Mouse (Mus musculus): Measurements from ENCODE around the gene Phf5a. TPM values are rescaled to one million over a fixed set of nuclear protein-coding genes. Genes with fewer than 3 reads are reported as not detected.
A peak's percentile ranks its signal among the peaks of the same experiment; 100 is the strongest.

Phf5a gene
- polyA plus RNA-seq, 1 experiment from 2014 or later = 197 TPM

DNA sequence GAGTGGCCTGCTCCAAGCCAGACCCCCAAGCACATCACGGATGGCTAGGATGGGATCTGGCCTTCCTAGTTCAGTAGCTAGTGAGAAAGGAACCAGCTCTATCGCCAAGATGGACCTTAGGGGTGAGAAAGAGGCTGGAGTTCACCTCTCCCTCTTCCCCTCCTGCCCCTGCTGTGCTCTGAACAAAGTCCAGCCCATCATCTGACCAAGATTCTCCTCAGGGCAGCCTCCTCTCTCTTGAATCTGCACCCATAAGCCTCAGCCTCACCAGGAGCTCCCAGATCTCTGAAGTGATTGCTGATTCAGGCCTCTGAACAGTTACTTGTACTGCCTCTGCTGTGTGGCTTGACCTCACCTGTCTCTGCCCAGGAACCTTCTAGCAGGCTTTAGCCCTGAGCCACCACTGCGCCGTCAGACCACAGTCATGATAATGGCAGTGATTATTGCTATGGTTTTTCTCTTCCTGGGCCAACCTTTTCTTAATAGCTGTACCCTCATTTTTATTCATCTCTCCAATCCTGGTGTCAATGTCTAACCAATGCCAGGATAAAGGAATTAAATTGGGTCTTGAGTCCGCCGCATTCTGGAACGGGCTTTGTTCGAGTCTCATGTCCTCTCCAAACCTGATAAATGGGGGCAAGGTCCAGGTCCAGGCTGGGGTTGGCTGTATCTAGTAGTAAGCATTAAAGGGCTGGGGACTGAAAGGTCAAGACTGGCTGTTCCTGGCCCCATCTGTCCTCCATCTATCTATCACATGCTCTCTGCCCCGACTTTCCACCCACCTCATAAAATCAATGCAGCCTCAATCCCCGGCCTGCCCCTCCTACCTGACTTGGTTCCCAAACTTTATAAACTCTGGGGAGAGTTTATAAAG lies 36.5 kb downstream of the Phf5a start:
- Histone ChIP-seq H3K4me3 (ENCODE audit: low read depth, low read length) (no peak overlapping the region), H3K9ac (ENCODE audit: low read length) (no peak overlapping the region), H3K27ac (ENCODE audit: low read depth, low read length) (no peak overlapping the region), H3K4me1 (ENCODE audit: control insufficient read depth, insufficient read depth, low read length) (no peaks in the 10 kb centered on the region; the same call in 1 of the 2 replicates), H3K36me3 (ENCODE audit: control insufficient read depth, insufficient read depth, low read length) (no peaks in the 10 kb centered on the region), H3K4me2 (no peak overlapping the region), H3K27me3 (ENCODE audit: control insufficient read depth, insufficient read depth, low read length) (no peaks in the 10 kb centered on the region), H3K9me3 (ENCODE audit: control insufficient read depth, low read length) (no peaks in the 10 kb centered on the region)
- ATAC-seq (ENCODE audit: low FRiP score) = no peak
- peak; percentile 79 for DNase-seq (ENCODE audit: low spot score, missing footprints)
- WGBS = 76% methylated on average over 10 of the region's 10 CpGs

- Histone ChIP-seq H3K4me1 (ENCODE audit: control insufficient read depth, insufficient read depth, low read length) (no peaks in the 10 kb centered on the region; the same call in 1 of the 2 replicates), H3K4me3 (ENCODE audit: low read depth, low read length) (no peak overlapping the region), H3K9me3 (ENCODE audit: control insufficient read depth, low read length) (no peaks in the 10 kb centered on the region), H3K4me2 (no peak overlapping the region), H3K36me3 (ENCODE audit: control insufficient read depth, insufficient read depth, low read length) (no peaks in the 10 kb centered on the region), H3K27me3 (ENCODE audit: control insufficient read depth, insufficient read depth, low read length) (no peaks in the 10 kb centered on the region), H3K27ac (ENCODE audit: low read depth, low read length) (no peak overlapping the region), H3K9ac (ENCODE audit: low read length) (no peak overlapping the region)
- no peak for ATAC-seq (ENCODE audit: low FRiP score)
- WGBS = 55% methylated on average over 3 of the region's 3 CpGs
- DNase-seq (ENCODE audit: low spot score, missing footprints) = peak; percentile 70
These were observed 37.4 kb downstream of the Phf5a start for GRCm38 (mm10) chr15:81834171-81834841.

- Histone ChIP-seq H3K27ac (ENCODE audit: low read depth, low read length) (no peak overlapping the region), H3K4me3 (ENCODE audit: low read depth, low read length) (no peak overlapping the region), H3K9ac (ENCODE audit: low read length) (no peak overlapping the region), H3K4me2 (no peak overlapping the region), H3K4me1 (ENCODE audit: control insufficient read depth, insufficient read depth, low read length) (no peaks in the 10 kb centered on the region; the same call in 1 of the 2 replicates), H3K9me3 (ENCODE audit: control insufficient read depth, low read length) (no peaks in the 10 kb centered on the region), H3K36me3 (ENCODE audit: control insufficient read depth, insufficient read depth, low read length) (no peaks in the 10 kb centered on the region), H3K27me3 (ENCODE audit: control insufficient read depth, insufficient read depth, low read length) (no peaks in the 10 kb centered on the region)
- DNase-seq (ENCODE audit: low spot score, missing footprints) (no peak), ATAC-seq (ENCODE audit: low FRiP score) (no peak)
- 76% methylated on average over 4 of the region's 4 CpGs for WGBS
These were observed 38.2 kb downstream of the Phf5a start for GRCm38 (mm10) chr15:81833481-81833880.

DNA sequence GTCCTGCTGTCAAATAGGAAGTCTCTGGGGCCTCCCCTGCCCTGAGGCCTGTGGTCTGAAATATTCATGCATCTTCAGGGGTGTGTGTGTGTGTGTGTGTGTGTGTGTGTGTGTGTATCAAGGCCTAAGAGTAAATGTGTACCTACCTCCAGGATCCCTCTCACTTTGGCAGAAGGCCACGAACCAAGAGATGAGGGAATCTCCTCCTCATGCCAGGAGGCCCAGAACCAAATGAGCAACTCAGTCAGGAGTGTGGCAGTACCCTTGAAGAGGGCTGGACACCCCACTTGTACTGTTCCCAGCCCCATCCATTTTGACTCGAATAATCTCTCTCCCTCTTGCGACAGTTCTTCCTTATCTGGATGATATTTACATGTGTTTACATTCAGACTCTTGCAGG lies 39.5 kb downstream of the Phf5a start:
- no peak overlapping the region for H3K4me3 ChIP-seq (ENCODE audit: low read depth, low read length)
- H3K4me2 ChIP-seq = no peak overlapping the region
- H3K27ac ChIP-seq (ENCODE audit: low read depth, low read length) = no peak overlapping the region
- H3K27me3 ChIP-seq (ENCODE audit: control insufficient read depth, insufficient read depth, low read length) = no peaks in the 10 kb centered on the region
- H3K9me3 ChIP-seq (ENCODE audit: control insufficient read depth, low read length) = no peaks in the 10 kb centered on the region
- no peaks in the 10 kb centered on the region for H3K36me3 ChIP-seq (ENCODE audit: control insufficient read depth, insufficient read depth, low read length)
- 96% methylated on average over 3 of the region's 3 CpGs for WGBS
- peak; percentile 72 for DNase-seq (ENCODE audit: low spot score, missing footprints)
- H3K4me1 ChIP-seq (ENCODE audit: control insufficient read depth, insufficient read depth, low read length) = no peaks in the 10 kb centered on the region; the same call in 1 of the 2 replicates
- no peak overlapping the region for H3K9ac ChIP-seq (ENCODE audit: low read length)
- no peak for ATAC-seq (ENCODE audit: low FRiP score)

DNA sequence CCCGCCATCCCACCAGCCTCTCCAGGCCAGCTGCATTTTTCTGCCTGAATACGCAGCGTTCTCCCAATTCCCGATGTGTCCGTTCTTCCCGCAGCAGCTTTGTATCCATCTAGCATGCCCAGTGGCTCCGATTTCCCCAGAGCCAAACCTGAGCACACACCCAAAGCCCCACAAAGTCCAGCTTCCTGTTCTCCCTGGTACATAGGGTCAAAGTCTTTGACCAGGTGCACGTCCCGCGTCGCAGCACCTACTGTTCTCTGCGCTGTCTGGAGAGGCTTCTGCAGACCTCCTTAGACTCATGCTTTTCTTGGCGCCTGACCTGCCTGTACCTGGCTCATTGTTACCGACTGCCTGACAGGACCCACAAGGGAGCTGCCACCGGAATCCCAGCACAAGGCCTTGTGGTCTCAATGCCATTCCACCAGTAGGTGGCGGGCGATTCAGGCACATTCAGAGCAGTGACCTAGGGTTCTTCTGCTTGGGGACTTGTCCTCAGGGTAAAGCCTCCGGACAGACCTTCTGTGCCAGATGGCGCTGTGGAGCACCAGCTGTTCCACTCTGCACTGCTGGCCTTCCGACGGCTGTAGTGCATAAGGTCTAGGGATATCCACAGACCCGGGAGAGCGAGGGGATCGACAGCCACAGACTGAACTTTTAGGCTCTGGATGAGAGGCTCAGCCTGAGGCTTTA lies 40.4 kb downstream of the Phf5a start:
- H3K9me3 ChIP-seq (ENCODE audit: control insufficient read depth, low read length) = no peaks in the 10 kb centered on the region
- no peak overlapping the region for H3K9ac ChIP-seq (ENCODE audit: low read length)
- no peak overlapping the region for H3K27ac ChIP-seq (ENCODE audit: low read depth, low read length)
- no peak overlapping the region for H3K4me3 ChIP-seq (ENCODE audit: low read depth, low read length)
- H3K27me3 ChIP-seq (ENCODE audit: control insufficient read depth, insufficient read depth, low read length) = no peaks in the 10 kb centered on the region
- 14% methylated on average over 24 of the region's 24 CpGs for WGBS
- H3K4me1 ChIP-seq (ENCODE audit: control insufficient read depth, insufficient read depth, low read length) = no peaks in the 10 kb centered on the region; the same call in 1 of the 2 replicates
- peak; percentile 94 for ATAC-seq (ENCODE audit: low FRiP score)
- H3K4me2 ChIP-seq = no peak overlapping the region
- DNase-seq (ENCODE audit: low spot score, missing footprints) = peak; percentile 98
- H3K36me3 ChIP-seq (ENCODE audit: control insufficient read depth, insufficient read depth, low read length) = peaks cover 2% of the 10 kb centered on the region; the same call in 1 of the 2 replicates

GRCm38 (mm10) chr15:81830530-81830929 lies 41.2 kb downstream of the Phf5a start:
- H3K4me3 ChIP-seq (ENCODE audit: low read depth, low read length) = no peak overlapping the region
- no peak overlapping the region for H3K4me2 ChIP-seq
- WGBS = 90% methylated on average over 4 of the region's 4 CpGs
- no peaks in the 10 kb centered on the region for H3K9me3 ChIP-seq (ENCODE audit: control insufficient read depth, low read length)
- ATAC-seq (ENCODE audit: low FRiP score) = no peak
- H3K9ac ChIP-seq (ENCODE audit: low read length) = no peak overlapping the region
- no peaks in the 10 kb centered on the region for H3K27me3 ChIP-seq (ENCODE audit: control insufficient read depth, insufficient read depth, low read length)
- H3K36me3 ChIP-seq (ENCODE audit: control insufficient read depth, insufficient read depth, low read length) = peaks cover 6% of the 10 kb centered on the region
- DNase-seq (ENCODE audit: low spot score, missing footprints) = no peak
- H3K27ac ChIP-seq (ENCODE audit: low read depth, low read length) = no peak overlapping the region
- no peaks in the 10 kb centered on the region; the same call in 1 of the 2 replicates for H3K4me1 ChIP-seq (ENCODE audit: control insufficient read depth, insufficient read depth, low read length)

- H3K36me3 ChIP-seq (ENCODE audit: control insufficient read depth, insufficient read depth, low read length) = peaks cover 6% of the 10 kb centered on the region
- H3K4me3 ChIP-seq (ENCODE audit: low read depth, low read length) = no peak overlapping the region
- H3K4me1 ChIP-seq (ENCODE audit: control insufficient read depth, insufficient read depth, low read length) = no peaks in the 10 kb centered on the region
- no peak overlapping the region for H3K4me2 ChIP-seq
- no peak overlapping the region for H3K27ac ChIP-seq (ENCODE audit: low read depth, low read length)
- H3K9me3 ChIP-seq (ENCODE audit: control insufficient read depth, low read length) = no peaks in the 10 kb centered on the region
- H3K27me3 ChIP-seq (ENCODE audit: control insufficient read depth, insufficient read depth, low read length) = no peaks in the 10 kb centered on the region
- no peak for DNase-seq (ENCODE audit: low spot score, missing footprints)
- WGBS = 65% methylated on average over 2 of the region's 2 CpGs
- ATAC-seq (ENCODE audit: low FRiP score) = no peak
- no peak overlapping the region for H3K9ac ChIP-seq (ENCODE audit: low read length)
These were observed 42.5 kb downstream of the Phf5a start for GRCm38 (mm10) chr15:81829208-81829580.

DNA sequence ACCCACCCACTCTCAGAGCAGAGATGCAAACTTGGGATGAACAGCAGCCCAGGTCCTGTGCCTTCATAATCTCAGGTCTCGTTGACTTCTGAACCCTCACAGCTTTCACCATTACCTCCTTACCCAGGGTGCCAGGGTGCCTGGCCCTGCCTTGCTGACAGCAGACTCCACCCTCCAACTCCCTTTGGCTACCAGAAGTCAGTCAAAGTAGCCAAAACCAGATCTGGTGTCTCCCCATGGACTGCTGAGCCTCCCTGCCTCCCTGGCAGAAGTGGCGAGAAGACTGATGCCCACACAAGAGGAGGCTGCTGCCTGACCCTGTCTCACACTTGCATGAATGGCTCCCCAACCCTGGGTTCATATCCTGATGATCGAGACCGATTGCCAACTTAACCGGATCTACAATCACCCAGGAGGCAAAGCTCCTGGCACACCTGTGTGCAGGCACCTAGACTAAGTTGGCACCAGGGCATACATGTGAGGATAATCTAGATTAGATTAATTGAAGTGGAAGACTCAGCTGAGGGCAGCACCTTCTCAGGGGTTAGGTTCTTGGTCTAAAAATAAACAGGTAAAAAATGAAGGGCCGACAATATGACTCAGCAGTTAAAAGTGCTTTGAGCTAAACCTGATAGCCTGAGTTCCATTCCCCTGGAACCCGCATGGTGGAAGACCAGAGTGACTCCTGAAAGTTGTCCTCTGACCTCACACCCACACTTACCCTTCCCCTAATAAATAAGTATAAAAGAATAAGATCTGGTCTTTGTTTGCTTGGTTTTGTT lies 43.1 kb downstream of the Phf5a start:
- Histone ChIP-seq H3K27me3 (ENCODE audit: control insufficient read depth, insufficient read depth, low read length) (no peaks in the 10 kb centered on the region), H3K9me3 (ENCODE audit: control insufficient read depth, low read length) (no peaks in the 10 kb centered on the region), H3K4me3 (ENCODE audit: low read depth, low read length) (no peak overlapping the region), H3K4me1 (ENCODE audit: control insufficient read depth, insufficient read depth, low read length) (no peaks in the 10 kb centered on the region), H3K4me2 (no peak overlapping the region), H3K27ac (ENCODE audit: low read depth, low read length) (no peak overlapping the region), H3K9ac (ENCODE audit: low read length) (no peak overlapping the region), H3K36me3 (ENCODE audit: control insufficient read depth, insufficient read depth, low read length) (peaks cover 6% of the 10 kb centered on the region)
- ATAC-seq (ENCODE audit: low FRiP score) (no peak), DNase-seq (ENCODE audit: low spot score, missing footprints) (peak; percentile 72)
- 86% methylated on average over 7 of the region's 7 CpGs for WGBS
